Mouse (Mus musculus): ENCODE results near the gene Id2.

GRCm38 (mm10) chr12:25054511-25054910 lies 42.4 kb downstream of the Id2 start:
- TF ChIP-seq CTCF (IDR thresholded peaks at IDR 0.05; ENCODE audit: extremely low read depth, insufficient read depth, insufficient read length, insufficient replicate concordance) (no peak), POLR2A (IDR thresholded peaks at IDR 0.05; ENCODE audit: low read depth, low read length) (no peak)
